Mouse (Mus musculus): ENCODE results near the gene Gemin7. TPM values are rescaled to one million over a fixed set of nuclear protein-coding genes. Genes with fewer than 3 reads are reported as not detected.
A peak's percentile ranks its signal among the peaks of the same experiment; 100 is the strongest.
"Not testable (repeated sequence)": the region's sequence is repeated elsewhere in the genome, so short reads cannot be mapped to it uniquely, and the experiment has no call there.

Gene Gemin7
- 167 and 170 TPM in 2 replicates for polyA plus RNA-seq (2016; fragmentation: Nextera tagmentation; extraction: Ambion mirVana)

DNA sequence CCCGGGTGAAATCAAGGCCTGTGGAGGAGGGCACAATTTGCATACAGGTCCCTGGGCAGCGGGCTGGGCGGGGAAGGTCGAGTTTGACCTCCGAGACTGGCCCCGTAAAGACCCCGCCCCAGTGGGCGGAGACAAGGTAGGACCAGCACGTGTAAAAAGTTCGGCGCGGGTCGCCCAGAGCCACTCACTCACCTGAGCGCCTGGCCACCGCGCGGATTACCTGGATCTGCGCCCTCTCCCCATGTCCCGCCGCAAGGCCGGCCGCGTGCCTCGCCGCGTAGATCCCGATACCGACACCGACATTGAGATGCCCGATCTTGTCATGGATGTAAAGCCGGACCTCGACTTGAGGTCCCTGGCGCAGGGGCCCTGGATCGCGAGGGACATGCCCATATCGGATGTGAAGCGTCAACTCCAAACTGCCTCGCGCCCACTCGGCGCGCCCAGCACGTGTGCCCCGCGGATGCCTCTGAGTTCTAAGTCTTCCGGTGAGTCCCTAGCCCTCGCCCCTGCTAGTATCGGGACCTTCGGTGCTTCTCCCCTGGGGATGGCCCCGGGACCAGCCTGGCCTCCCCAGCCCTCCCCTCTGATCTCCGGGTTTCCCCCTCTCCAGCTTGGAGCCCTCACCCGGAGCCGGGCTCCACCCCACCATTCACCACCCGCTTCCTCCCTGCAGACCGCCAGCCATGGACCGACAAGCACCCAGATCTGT is at the start of gene Gemin7, which contains the start of gene Zfp296:
Gene Gemin7 (minus strand): TSS at position 455 of the 712 bp plus-strand sequence.
Gene Zfp296 (plus strand): TSS at position 147 of the 712 bp plus-strand sequence.
- Histone ChIP-seq H3K9ac (replicated peaks) (peak within 1 kb of the TSS; percentile 63), H3K27me3 (peaks cover 60% of the 10 kb centered on the region), H3K36me3 (peaks cover 27% of the 10 kb centered on the region), H3K4me2 (peak within 1 kb of the TSS; percentile 75), H3K9me3 (no peaks in the 10 kb centered on the region), H3K4me3 (replicated peaks) (peak within 1 kb of the TSS; percentile 40), H3K4me1 (replicated peaks) (peaks cover 26% of the 10 kb centered on the region), H3K27ac (no peak within 1 kb of the TSS)
- no peak for ATAC-seq (ENCODE audit: insufficient number of reproducible peaks, insufficient read depth, low FRiP score, low TSS enrichment, low read depth)
- WGBS = under 1% methylated on average over 56 of the region's 56 CpGs

DNA sequence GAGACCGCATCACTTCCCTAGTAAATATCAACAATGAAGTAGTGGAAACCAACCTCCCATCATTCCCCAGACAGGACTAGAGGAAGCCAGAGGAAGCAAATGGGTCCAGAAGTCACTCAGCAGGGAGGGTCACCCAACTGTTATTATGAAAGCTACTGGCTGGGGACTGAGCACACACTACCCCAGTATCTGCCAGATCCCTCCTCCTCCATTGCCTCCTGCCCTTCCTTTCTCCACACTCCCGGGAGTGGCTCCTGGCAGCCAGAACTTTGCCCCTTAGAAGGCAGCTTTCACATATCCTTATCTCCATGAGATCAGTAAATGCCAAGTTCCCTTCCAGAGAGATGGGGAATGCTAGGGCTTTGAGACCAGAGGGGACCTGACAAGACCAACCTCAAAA is 46.0 kb upstream of the Gemin7 start:
- 71% methylated on average over 2 of the region's 2 CpGs for WGBS
- Histone ChIP-seq H3K4me2 (no peak overlapping the region), H3K27me3 (peaks cover 20% of the 10 kb centered on the region), H3K9me3 (no peaks in the 10 kb centered on the region), H3K4me1 (replicated peaks) (0 out of 2 replicates have a peak, but pooled peaks cover 4% of the 10 kb centered on the region), H3K4me3 (replicated peaks) (no peak overlapping the region), H3K27ac (no peak overlapping the region), H3K9ac (replicated peaks) (no peak overlapping the region), H3K36me3 (no peaks in the 10 kb centered on the region)
- no peak for ATAC-seq (ENCODE audit: insufficient number of reproducible peaks, insufficient read depth, low FRiP score, low TSS enrichment, low read depth)

DNA sequence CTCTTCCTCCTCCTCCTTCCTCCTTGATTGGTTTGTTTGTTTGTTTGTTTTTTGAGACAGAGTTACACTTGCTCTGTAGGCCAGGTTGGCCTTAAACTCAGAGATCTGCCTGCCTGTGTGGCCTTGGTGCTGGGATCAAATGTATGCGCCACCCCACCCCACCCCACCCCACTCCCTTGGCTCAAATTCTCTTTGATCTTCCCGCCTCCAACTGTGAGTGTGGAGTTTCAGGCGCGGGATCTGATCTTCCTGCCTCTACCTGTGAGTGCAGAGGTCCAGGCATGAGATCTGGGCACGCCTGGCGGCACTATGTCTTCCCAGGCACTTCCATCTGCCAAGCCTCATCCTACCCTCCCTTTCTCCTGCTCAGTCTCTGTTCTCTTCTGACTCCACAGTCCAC is 44.8 kb upstream of the Gemin7 start:
- 24% methylated on average over 6 of the region's 6 CpGs for WGBS
- Histone ChIP-seq H3K9me3 (no peaks in the 10 kb centered on the region), H3K4me1 (replicated peaks) (0 out of 2 replicates have a peak, but pooled peaks cover 4% of the 10 kb centered on the region), H3K4me3 (replicated peaks) (no peak overlapping the region), H3K27ac (no peak overlapping the region), H3K4me2 (no peak overlapping the region), H3K36me3 (no peaks in the 10 kb centered on the region), H3K9ac (replicated peaks) (no peak overlapping the region), H3K27me3 (peaks cover 20% of the 10 kb centered on the region)
- ATAC-seq (ENCODE audit: insufficient number of reproducible peaks, insufficient read depth, low FRiP score, low TSS enrichment, low read depth) = no peak

DNA sequence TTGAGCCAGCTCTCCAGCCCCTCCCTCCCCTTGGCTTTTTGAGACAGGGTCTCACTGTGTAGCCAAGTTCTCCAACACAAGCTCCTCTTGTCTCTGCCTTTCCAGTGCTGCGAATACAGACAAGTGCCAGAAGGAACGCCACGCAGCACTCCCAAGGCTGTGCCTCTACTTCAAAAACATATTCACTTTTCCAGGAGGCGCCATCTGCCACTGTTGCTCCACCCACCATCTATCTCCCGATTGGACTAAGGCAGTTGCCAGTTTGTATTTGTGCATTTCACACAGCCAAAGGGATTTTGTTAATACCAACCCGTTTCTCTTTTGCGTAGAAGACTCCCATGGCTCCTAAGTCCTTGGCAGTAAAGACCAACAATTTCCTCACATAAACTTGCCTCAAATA is 43.4 kb upstream of the Gemin7 start:
- no peak overlapping the region for H3K27ac ChIP-seq
- no peak for ATAC-seq (ENCODE audit: insufficient number of reproducible peaks, insufficient read depth, low FRiP score, low TSS enrichment, low read depth)
- H3K9me3 ChIP-seq = no peaks in the 10 kb centered on the region
- no peaks in the 10 kb centered on the region for H3K36me3 ChIP-seq
- H3K4me2 ChIP-seq = no peak overlapping the region
- H3K4me1 ChIP-seq (replicated peaks) = 0 out of 2 replicates have a peak, but pooled peaks cover 4% of the 10 kb centered on the region
- no peak overlapping the region for H3K9ac ChIP-seq (replicated peaks)
- H3K27me3 ChIP-seq = peaks cover 20% of the 10 kb centered on the region
- no peak overlapping the region for H3K4me3 ChIP-seq (replicated peaks)
- WGBS = 93% methylated on average over 7 of the region's 7 CpGs

DNA sequence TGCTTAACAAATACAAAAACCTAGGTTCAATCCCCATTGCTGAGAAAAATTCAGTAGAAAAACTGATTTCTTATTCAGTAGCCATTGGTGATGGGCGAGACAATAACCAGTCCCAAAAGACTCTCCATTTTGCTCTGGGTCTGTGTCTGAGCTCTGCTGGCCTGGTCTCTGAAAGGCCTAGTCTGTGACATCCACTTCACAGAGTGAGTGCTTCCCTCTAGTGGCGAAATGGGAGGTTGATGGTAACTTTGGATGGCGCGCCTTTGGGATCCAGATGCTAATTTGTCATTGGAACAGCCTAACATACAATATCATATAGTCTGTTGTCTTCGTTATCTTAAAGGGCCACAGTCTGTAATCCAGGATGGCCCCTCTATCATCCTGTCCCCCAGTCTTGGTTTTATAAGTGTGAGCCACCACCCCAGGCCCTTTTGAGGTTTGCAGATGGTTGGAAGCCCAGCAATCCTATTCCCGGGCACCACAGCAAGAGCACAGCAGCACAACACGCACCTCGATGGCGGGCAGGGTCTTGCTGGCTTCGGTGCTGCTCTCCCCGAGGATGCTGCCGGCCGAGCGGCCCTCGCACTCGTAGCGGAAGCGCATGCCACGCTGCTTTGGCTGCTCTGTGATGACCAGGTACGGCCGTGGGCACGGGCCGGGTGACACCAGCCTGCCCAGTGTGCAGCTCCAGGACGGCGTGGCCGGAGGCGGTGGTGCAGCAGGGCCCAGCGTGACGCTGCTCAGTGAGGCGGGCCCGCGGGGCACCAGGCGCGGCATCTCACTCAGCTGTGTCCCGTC is 41.8 kb upstream of the Gemin7 start:
- 0 out of 2 replicates have a peak, but pooled peaks cover 4% of the 10 kb centered on the region for H3K4me1 ChIP-seq (replicated peaks)
- H3K9me3 ChIP-seq = no peaks in the 10 kb centered on the region
- peak overlapping the region; percentile 61 for H3K4me2 ChIP-seq
- 0 out of 2 replicates have a peak overlapping the region, but pooled peaks have one; percentile 12 for H3K27ac ChIP-seq
- peak overlapping the region; percentile 57 for H3K9ac ChIP-seq (replicated peaks)
- ATAC-seq (ENCODE audit: insufficient number of reproducible peaks, insufficient read depth, low FRiP score, low TSS enrichment, low read depth) = peak; percentile 71; the same call in 1 of the 2 replicates
- H3K4me3 ChIP-seq (replicated peaks) = peak overlapping the region; percentile 39
- no peaks in the 10 kb centered on the region for H3K36me3 ChIP-seq
- H3K27me3 ChIP-seq = peaks cover 20% of the 10 kb centered on the region
- 8% methylated on average over 35 of the region's 35 CpGs for WGBS

DNA sequence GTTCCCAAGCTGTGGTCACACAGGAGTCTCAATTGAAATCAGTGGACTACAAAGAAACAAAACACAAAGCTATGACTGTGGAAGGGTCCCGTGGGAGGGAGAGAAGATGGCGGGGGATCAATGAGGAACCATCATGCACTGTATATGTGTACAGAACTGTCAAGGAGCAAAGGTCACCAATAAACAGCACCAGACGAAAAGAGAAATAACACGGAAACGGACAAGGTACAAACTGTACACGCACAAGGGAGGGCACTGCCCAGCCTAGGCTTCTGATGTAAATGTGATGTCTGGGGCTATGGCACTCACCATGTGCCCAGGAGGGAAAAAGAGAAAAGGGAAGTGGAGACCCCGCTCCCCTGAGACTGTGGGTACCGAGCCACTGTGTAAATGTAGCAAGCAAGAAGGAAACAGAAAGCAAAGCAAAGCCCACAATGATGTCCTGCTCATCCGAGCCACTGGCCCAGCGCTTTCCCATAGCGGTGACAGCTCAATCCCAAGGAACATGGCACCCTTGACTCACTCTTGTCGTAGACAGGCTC is 37.7 kb upstream of the Gemin7 start:
- Histone ChIP-seq H3K4me3 (replicated peaks) (no peak overlapping the region), H3K27me3 (peaks cover 11% of the 10 kb centered on the region), H3K4me2 (no peak overlapping the region), H3K9ac (replicated peaks) (no peak overlapping the region), H3K36me3 (no peaks in the 10 kb centered on the region), H3K4me1 (replicated peaks) (0 out of 2 replicates have a peak, but pooled peaks cover 4% of the 10 kb centered on the region), H3K27ac (no peak overlapping the region), H3K9me3 (no peaks in the 10 kb centered on the region)
- WGBS = 90% methylated on average over 12 of the region's 12 CpGs
- no peak for ATAC-seq (ENCODE audit: insufficient number of reproducible peaks, insufficient read depth, low FRiP score, low TSS enrichment, low read depth)

DNA sequence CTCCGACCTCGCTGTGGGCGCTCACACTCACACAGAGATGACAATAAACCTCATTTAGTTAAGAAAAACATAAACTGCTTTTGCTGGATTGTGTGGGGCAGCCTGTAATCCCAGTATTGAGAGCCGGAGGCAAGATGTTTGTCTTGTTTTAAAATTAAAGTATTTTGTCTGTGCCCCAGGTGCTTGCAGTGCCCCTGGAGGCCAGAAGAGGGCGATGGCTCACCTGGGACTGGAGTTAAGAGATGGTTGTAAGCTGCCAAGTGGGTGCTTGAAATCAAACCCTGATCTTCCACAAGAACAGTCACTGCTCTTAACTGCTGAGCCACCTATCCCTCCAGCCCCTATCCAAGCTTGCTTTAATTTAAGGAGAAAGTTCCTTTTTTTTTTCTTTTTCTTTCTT is 33.6 kb upstream of the Gemin7 start:
- H3K36me3 ChIP-seq = no peaks in the 10 kb centered on the region
- H3K4me2 ChIP-seq = no peak overlapping the region
- H3K27ac ChIP-seq = no peak overlapping the region
- ATAC-seq (ENCODE audit: insufficient number of reproducible peaks, insufficient read depth, low FRiP score, low TSS enrichment, low read depth) = no peak
- H3K9me3 ChIP-seq = no peaks in the 10 kb centered on the region
- H3K4me1 ChIP-seq (replicated peaks) = no peaks in the 10 kb centered on the region
- no peak overlapping the region for H3K4me3 ChIP-seq (replicated peaks)
- no peak overlapping the region for H3K9ac ChIP-seq (replicated peaks)
- WGBS = 78% methylated on average over 5 of the region's 5 CpGs
- no peaks in the 10 kb centered on the region for H3K27me3 ChIP-seq

DNA sequence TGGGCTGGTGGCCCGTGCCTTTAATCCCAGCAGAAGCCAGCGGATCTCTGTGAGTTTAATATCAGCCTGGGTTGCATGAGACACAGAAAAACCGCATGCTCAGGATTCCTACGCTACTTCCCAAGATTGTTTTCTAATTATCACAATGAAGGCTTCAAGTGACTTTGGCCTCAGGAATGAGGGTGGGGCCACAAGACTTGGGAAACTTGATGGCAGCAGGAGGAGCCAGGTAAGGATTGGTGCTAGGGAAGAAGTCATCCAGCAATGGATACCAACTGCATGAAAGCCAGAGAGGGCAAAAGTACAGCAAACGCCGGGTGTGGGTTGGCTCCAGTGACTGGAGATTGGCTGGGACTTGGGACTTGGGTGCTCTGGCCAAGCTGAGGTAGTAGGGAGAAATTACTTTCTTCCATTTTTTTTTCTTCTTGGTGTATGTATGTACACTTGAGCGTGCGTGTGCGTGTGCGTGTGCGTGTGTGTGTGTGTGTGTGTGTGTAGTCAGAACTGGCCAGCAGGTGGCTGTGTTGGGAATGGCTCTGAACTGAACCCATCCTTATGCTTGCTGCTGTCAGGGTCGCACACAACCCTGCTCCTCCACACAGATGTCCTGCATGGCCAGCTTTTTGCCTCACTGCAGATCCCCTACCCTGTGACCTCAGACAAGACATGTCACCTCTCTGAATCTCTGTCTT is 32.4 kb upstream of the Gemin7 start:
- Histone ChIP-seq H3K9me3 (no peaks in the 10 kb centered on the region), H3K27me3 (no peaks in the 10 kb centered on the region), H3K9ac (replicated peaks) (no peak overlapping the region), H3K4me3 (replicated peaks) (no peak overlapping the region), H3K36me3 (no peaks in the 10 kb centered on the region), H3K27ac (no peak overlapping the region), H3K4me2 (no peak overlapping the region), H3K4me1 (replicated peaks) (no peaks in the 10 kb centered on the region)
- WGBS = 87% methylated on average over 12 of the region's 12 CpGs
- ATAC-seq (ENCODE audit: insufficient number of reproducible peaks, insufficient read depth, low FRiP score, low TSS enrichment, low read depth) = no peak

DNA sequence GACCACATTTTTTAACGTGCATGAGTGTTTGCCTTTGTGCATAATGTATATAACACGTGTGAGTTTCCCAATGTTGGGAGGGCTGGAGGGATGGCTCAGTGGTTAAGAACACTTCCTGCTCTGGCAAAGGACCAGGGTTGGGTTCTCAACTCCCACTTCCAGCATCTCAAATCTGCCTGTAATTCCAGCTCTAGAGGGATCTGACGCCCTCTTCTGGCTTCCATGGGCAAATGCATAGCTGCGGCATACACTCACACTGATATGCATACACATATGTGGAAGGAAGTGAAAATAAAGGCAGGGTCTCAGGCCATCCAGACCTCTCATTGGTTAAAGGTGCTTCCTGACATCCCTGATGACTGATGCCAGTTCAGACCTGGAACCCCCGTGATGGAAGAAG is 29.9 kb upstream of the Gemin7 start:
- H3K36me3 ChIP-seq = peaks cover 8% of the 10 kb centered on the region
- no peak overlapping the region for H3K4me3 ChIP-seq (replicated peaks)
- H3K27me3 ChIP-seq = no peaks in the 10 kb centered on the region
- H3K27ac ChIP-seq = no peak overlapping the region
- ATAC-seq (ENCODE audit: insufficient number of reproducible peaks, insufficient read depth, low FRiP score, low TSS enrichment, low read depth) = no peak
- peaks cover 14% of the 10 kb centered on the region for H3K4me1 ChIP-seq (replicated peaks)
- no peak overlapping the region for H3K9ac ChIP-seq (replicated peaks)
- no peak overlapping the region for H3K4me2 ChIP-seq
- WGBS = 83% methylated on average over 5 of the region's 5 CpGs
- H3K9me3 ChIP-seq = no peaks in the 10 kb centered on the region

DNA sequence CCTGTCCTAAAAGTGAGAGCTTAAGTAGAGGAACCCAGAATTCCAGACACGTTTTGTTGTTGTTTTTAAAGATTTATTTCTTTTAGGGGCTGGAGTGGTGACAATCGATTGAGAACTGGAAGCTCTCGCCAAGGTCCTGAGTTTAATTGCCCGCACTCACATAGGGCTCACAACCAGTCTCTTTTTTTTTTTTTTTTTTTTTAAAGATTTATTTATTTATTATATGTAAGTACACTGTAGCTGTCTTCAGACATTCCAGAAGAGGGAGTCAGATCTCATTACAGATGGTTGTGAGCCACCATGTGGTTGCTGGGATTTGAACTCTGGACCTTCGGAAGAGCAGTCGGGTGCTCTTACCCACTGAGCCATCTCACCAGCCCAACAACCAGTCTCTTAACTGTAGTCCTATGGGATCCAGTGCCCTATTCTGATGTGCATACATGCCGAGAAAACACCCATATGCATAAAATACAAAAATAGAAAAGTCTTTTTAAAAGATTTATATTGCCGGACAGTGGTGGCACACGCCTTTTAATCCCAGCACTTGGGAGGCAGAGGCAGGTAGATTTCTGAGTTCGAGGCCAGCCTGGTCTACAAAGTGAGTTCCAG is 27.3 kb upstream of the Gemin7 start:
- H3K9ac ChIP-seq (replicated peaks); H3K27me3 ChIP-seq; H3K9me3 ChIP-seq; H3K27ac ChIP-seq: not testable (repeated sequence)
- Histone ChIP-seq H3K4me1 (replicated peaks) (peaks cover 14% of the 10 kb centered on the region), H3K4me3 (replicated peaks) (peak overlapping the region; percentile 99), H3K36me3 (peaks cover 34% of the 10 kb centered on the region), H3K4me2 (peak overlapping the region; percentile 89)
- 59% methylated on average over 10 of the region's 10 CpGs for WGBS
- peak; percentile 35; the same call in 1 of the 2 replicates for ATAC-seq (ENCODE audit: insufficient number of reproducible peaks, insufficient read depth, low FRiP score, low TSS enrichment, low read depth)
